40 mouse cellular contexts compared by ENCODE assay signal in the genomic region with DNA sequence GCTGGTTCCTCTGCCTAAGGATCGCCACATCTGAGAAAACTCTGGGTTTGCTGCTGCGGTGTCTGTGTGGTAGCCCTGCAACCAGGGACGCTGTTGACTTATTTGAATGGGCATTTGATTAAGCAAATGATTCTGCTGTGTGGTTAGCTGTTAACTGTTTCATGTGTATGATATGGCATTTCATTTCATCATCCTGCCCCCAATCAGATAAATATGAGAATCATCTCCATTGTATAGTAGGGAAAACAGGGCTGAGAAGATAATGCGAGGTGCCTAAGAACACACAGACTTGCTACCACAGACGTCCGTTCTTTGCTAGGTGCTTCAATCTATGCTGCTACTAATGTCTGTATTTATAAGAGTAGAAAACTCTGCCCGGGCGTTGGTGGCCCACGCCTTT. TPM values are rescaled to one million over a fixed set of nuclear protein-coding genes. Genes with fewer than 3 reads are reported as not detected.
"Had no signal": no experiment of that assay in that cellular context is flagged by ENCODE, and none has a peak within 500 bp of the region (broad histone marks: within the 10 kb centered on the region; RNA-seq: fewer than 3 reads in every experiment).

No protein-coding gene starts in this region.

- H3K27me3 ChIP-seq: heart, embryonic 13.5 days; heart, embryonic 15.5 days; hindbrain, embryonic 13.5 days; hindbrain, embryonic 15.5 days; kidney, embryonic 15.5 days; limb, embryonic 13.5 days; limb, embryonic 15.5 days; liver, embryonic 12.5 days had no signal

- H3K4me2 ChIP-seq: heart, embryonic 11.5 days; heart, embryonic 13.5 days; heart, embryonic 15.5 days; hindbrain, embryonic 13.5 days; hindbrain, embryonic 15.5 days; kidney, embryonic 15.5 days; limb, embryonic 13.5 days; limb, embryonic 15.5 days; liver, embryonic 12.5 days had no signal

- DNase-seq: gastrocnemius, postnatal 14 days; gastrocnemius, postnatal 36 days; heart, adult 11 months; heart, adult 2 months; heart, postnatal 14 days; heart, postnatal 36 days; kidney, adult 11 months; kidney, adult 2 months; kidney, adult 9 months; kidney, postnatal 14 days; kidney, postnatal 36 days; layer of hippocampus, adult 9-11 months; layer of hippocampus, postnatal 36 days; left cerebral cortex, postnatal 4 days had no signal

- ATAC-seq: hindbrain, postnatal 0 days; intestine, embryonic 16.5 days; liver, embryonic 12.5 days had no signal

- H3K36me3 ChIP-seq: heart, embryonic 13.5 days; heart, embryonic 15.5 days; hindbrain, embryonic 13.5 days; hindbrain, embryonic 15.5 days; kidney, embryonic 15.5 days; limb, embryonic 13.5 days; limb, embryonic 15.5 days had no signal

- H3K4me3 ChIP-seq: heart, adult 2 months; heart, embryonic 13.5 days; heart, embryonic 15.5 days; hindbrain, embryonic 13.5 days; hindbrain, embryonic 15.5 days; kidney, embryonic 15.5 days; limb, embryonic 13.5 days; limb, embryonic 15.5 days; liver, embryonic 12.5 days had no signal

- H3K4me1 ChIP-seq: heart, embryonic 13.5 days; heart, embryonic 15.5 days; hindbrain, embryonic 13.5 days; hindbrain, embryonic 15.5 days; kidney, embryonic 15.5 days; limb, embryonic 13.5 days; limb, embryonic 15.5 days had no signal

- H3K9me3 ChIP-seq: heart, embryonic 13.5 days; heart, embryonic 15.5 days; hindbrain, embryonic 13.5 days; hindbrain, embryonic 15.5 days; kidney, embryonic 15.5 days; limb, embryonic 13.5 days; limb, embryonic 15.5 days; liver, embryonic 12.5 days had no signal

- H3K27ac ChIP-seq: heart, adult 2 months; heart, embryonic 13.5 days; heart, embryonic 15.5 days; hindbrain, embryonic 13.5 days; hindbrain, embryonic 15.5 days; hindbrain, postnatal 0 days; kidney, embryonic 15.5 days; kidney, postnatal 0 days; limb, embryonic 13.5 days; limb, embryonic 15.5 days; liver, embryonic 12.5 days; liver, embryonic 14.5 days had no signal

- H3K9ac ChIP-seq: heart, embryonic 13.5 days; heart, embryonic 15.5 days; hindbrain, embryonic 13.5 days; hindbrain, embryonic 15.5 days; kidney, embryonic 15.5 days; limb, embryonic 13.5 days; limb, embryonic 15.5 days; liver, embryonic 12.5 days; liver, embryonic 14.5 days had no signal

RNA-seq across cellular contexts. Expression of gene Cd274, which starts 17.2 kb away (rescaled TPM):
- polyA plus RNA-seq: limb, embryonic 11.5 days had no signal

RNA-seq across cellular contexts. Expression of gene Pdcd1lg2, which starts 26.3 kb away (rescaled TPM):
- total RNA-seq: gastrocnemius, adult 18-20 months; gastrocnemius, adult 8-10 months; gastrocnemius, postnatal 14 days; gastrocnemius, postnatal 36 days; heart, adult 2 months; heart, postnatal 14 days; heart, postnatal 36 days; layer of hippocampus, adult 18-20 months; layer of hippocampus, postnatal 14 days; layer of hippocampus, postnatal 36 days; left cerebral cortex, postnatal 10 days had no signal
- polyA plus RNA-seq: gonadal fat pad, adult 2 months; heart, embryonic 11.5 days; heart, embryonic 13.5 days; heart, embryonic 15.5 days; heart, postnatal 0 days; hindbrain, embryonic 11.5 days; hindbrain, embryonic 13.5 days; hindbrain, embryonic 15.5 days; intestine, embryonic 14.5 days; kidney, embryonic 15.5 days; kidney, postnatal 0 days; limb, embryonic 11.5 days; limb, embryonic 13.5 days; limb, embryonic 15.5 days had no signal

RNA-seq across cellular contexts. Expression of gene Rln1, which starts 49.9 kb away (rescaled TPM):
- total RNA-seq: gastrocnemius, adult 18-20 months; gastrocnemius, adult 8-10 months; gastrocnemius, postnatal 14 days; gastrocnemius, postnatal 36 days; heart, adult 2 months; heart, postnatal 14 days; heart, postnatal 36 days; hematopoietic stem cell, adult 5-6 weeks; liver, adult 2 months had no signal
- polyA plus RNA-seq: gonadal fat pad, adult 2 months; heart, adult 2 months; intestine, embryonic 16.5 days; large intestine, adult 2 months; limb, embryonic 11.5 days; limb, embryonic 13.5 days; liver, adult 2 months; liver, embryonic 12.5 days; liver, embryonic 14.5 days had no signal

RNA-seq across cellular contexts. Expression of gene Insl6, which starts 59.3 kb away (rescaled TPM):
- total RNA-seq: gastrocnemius, adult 18-20 months; gastrocnemius, adult 8-10 months; gastrocnemius, postnatal 36 days; heart, postnatal 36 days; hindbrain, postnatal 0 days; layer of hippocampus, postnatal 36 days; left cerebral cortex, postnatal 4 days had no signal
